Mouse (Mus musculus) lung, postnatal 0 days (tissue): ENCODE measurements at regions not wholly inside any gene's neighbourhood (a gene's known extent, or its start where the extent isn't known, plus 50 kb on each side); places are given as distances from the start of the nearest gene placed in this dataset.
"Not testable (repeated sequence)": the region's sequence is repeated elsewhere in the genome, so short reads cannot be mapped to it uniquely, and the experiment has no call there.

Source experiments
- ATAC-seq: fragments of 200-750 bp; cut with Nextera tagmentation; 2 replicates; pipeline ENCODE4 v1.8.0; 2017; ENCODE audit warnings: moderate library complexity
- DNase-seq: peaks from one replicate; pipeline ENCODE4 v3.0.0-alpha.2; 2016; ENCODE audit warnings: low spot score
- H3K27ac ChIP-seq: fragments of 300-500 bp; sonication (generic); 2 replicates; pipeline ENCODE4 v1.5.1; 2014; ENCODE audit warnings: antibody characterized with exemption, mild to moderate bottlenecking, low read length, mixed read lengths
- H3K27me3 ChIP-seq: fragments of 300-500 bp; sonication (generic); replicated peaks from 2 replicates; pipeline ENCODE4 v1.6.1; 2014; ENCODE audit warnings: low read length, mixed read lengths; ENCODE audit not compliant: insufficient read depth
- H3K36me3 ChIP-seq: fragments of 300-500 bp; sonication (generic); 2 replicates; pipeline ENCODE4 v1.6.1; 2014; ENCODE audit warnings: low read length, mixed read lengths; ENCODE audit not compliant: insufficient read depth
- H3K4me1 ChIP-seq: fragments of 300-500 bp; sonication (generic); 2 replicates; pipeline ENCODE4 v1.6.1; 2014; ENCODE audit warnings: antibody characterized with exemption, low read depth, low read length, mixed read lengths; ENCODE audit not compliant: insufficient read depth
- H3K4me2 ChIP-seq: fragments of 300-500 bp; sonication (generic); replicated peaks from 2 replicates; pipeline ENCODE4 v1.6.1; 2014; ENCODE audit warnings: low read depth, mild to moderate bottlenecking, low read length, moderate library complexity, mixed read lengths
- H3K4me3 ChIP-seq: fragments of 300-500 bp; sonication (generic); 2 replicates; pipeline ENCODE4 v1.5.1; 2014; ENCODE audit warnings: low read depth, low read length
- H3K9ac ChIP-seq: fragments of 300-500 bp; sonication (generic); replicated peaks from 2 replicates; pipeline ENCODE4 v1.6.1; 2014; ENCODE audit warnings: low read depth, mild to moderate bottlenecking
- H3K9me3 ChIP-seq: fragments of 300-500 bp; sonication (generic); 2 replicates; pipeline ENCODE4 v1.6.1; 2016; ENCODE audit warnings: low read length, mixed read lengths
- CTCF ChIP-seq: IDR thresholded peaks from 2 replicates; pipeline ENCODE4 v1.5.1; 2016; ENCODE audit warnings: antibody characterized with exemption, mild to moderate bottlenecking
- EP300 ChIP-seq: IDR thresholded peaks from 2 replicates; pipeline ENCODE4 v1.6.1; 2016; ENCODE audit warnings: antibody characterized with exemption, mild to moderate bottlenecking, control low read depth
- WGBS: fragments of 180-500 bp; shearing (Covaris S2); extraction: QIAGEN DNeasy Blood & Tissue Kit; methylation state at CpG from one replicate; pipeline ENCODE4 v1.1.7; 2014; 5-methylcytosine and 5-hydroxymethylcytosine counted together

DNA sequence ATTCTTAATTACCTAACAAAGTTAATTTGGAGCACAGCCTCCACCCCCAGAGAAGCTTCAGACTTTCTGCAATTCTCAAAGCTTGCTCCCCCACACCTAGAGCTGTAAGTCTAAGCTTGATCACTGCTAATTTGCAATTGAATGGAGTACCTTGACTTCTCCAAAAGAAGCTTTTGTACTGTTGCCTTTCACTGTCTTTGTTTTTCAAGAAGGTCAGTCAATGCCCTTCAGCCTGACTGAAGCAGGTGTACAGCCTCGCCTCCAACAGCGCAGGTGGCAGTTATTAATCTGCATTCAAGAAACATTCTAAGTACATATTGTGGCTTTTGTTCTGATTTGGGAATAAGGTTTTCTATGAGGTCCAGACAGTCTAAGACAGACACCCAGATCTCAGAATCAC is 201.7 kb upstream of the Cntn5 start:
- Histone ChIP-seq H3K4me2 (no peak overlapping the region), H3K9ac (no peak overlapping the region), H3K27me3 (no peaks in the 10 kb centered on the region), H3K36me3 (no peaks in the 10 kb centered on the region), H3K4me1 (no peaks in the 10 kb centered on the region), H3K27ac (no peak overlapping the region), H3K9me3 (no peaks in the 10 kb centered on the region), H3K4me3 (no peak overlapping the region)
- ATAC-seq, result no peak
- TF ChIP-seq CTCF (no peak), EP300 (no peak)
- WGBS, result 86% methylated on average over 2 of the region's 2 CpGs
- no peak for DNase-seq

DNA sequence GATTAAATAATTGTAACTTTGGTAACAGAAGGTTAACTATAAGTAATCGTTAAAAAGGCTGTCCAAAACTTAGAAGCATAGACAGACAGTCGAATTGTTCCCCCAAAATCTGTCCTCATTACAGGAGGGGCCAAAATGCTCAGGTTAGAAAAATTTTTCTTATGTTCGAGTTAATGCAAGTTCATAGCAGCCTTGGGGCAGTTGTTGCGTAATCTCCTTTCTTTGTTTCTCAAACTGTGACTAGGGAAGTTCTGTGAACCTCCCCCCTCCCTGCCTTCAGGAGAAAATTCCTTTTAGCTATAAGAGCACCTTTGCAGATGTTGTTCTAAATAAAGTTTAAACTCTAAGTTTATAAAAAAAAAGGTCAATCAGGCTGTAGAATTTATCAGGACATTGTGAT is 198.9 kb upstream of the Cntn5 start:
- no peaks in the 10 kb centered on the region for H3K36me3 ChIP-seq
- ATAC-seq (no peak), DNase-seq (no peak)
- H3K4me2 ChIP-seq, result no peak overlapping the region
- WGBS, result 66% methylated on average over 4 of the region's 4 CpGs
- no peak overlapping the region for H3K27ac ChIP-seq
- TF ChIP-seq CTCF, result no peak
- no peak for TF ChIP-seq EP300
- no peaks in the 10 kb centered on the region for H3K9me3 ChIP-seq
- no peaks in the 10 kb centered on the region for H3K27me3 ChIP-seq
- no peak overlapping the region for H3K4me3 ChIP-seq
- no peaks in the 10 kb centered on the region for H3K4me1 ChIP-seq
- H3K9ac ChIP-seq, result no peak overlapping the region

DNA sequence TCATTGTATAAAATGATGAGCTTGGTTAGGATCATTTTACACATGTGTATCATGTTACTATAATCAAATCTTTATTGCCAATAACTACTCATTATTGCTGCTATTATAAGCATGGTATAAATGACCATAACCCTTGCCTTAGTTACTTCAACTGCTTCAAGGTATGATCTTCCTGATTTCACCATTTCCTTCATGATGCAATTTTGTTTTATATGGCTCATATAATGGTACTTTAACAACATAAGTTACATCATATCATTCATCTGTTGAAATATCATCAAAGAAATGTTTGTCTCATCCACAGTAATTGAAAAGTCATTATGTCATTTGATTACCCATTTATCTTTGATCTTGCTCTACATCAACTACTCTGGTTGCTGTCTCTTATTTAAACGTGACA is 188.3 kb upstream of the Cntn5 start:
- H3K9ac ChIP-seq, result no peak overlapping the region
- no peaks in the 10 kb centered on the region for H3K27me3 ChIP-seq
- DNase-seq, result no peak
- WGBS, result 83% methylated on average over 1 of the region's 1 CpGs
- no peak for TF ChIP-seq EP300
- TF ChIP-seq CTCF, result no peak
- no peak overlapping the region for H3K4me3 ChIP-seq
- H3K27ac ChIP-seq, result no peak overlapping the region
- no peaks in the 10 kb centered on the region for H3K9me3 ChIP-seq
- no peak overlapping the region for H3K4me2 ChIP-seq
- no peak for ATAC-seq
- no peaks in the 10 kb centered on the region for H3K4me1 ChIP-seq
- H3K36me3 ChIP-seq, result no peaks in the 10 kb centered on the region

DNA sequence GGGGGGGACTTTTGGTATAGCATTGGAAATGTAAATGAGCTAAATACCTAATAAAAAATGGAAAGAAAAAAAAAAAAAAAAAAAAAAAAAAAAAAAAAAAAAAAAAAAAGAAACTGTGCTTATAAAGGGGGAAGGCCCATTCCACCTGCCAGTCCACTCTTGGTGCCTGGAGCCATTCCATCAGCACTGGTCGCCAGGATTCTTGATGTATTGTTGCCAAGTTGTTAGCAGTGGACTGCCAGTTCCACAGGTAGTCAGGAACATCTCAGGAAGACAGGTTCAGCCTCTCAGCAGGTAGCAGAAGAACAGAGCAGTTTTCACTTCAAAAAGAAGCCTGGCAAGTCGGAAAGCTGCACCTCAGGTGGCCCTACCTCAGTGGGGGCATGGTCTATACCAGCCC is 162.6 kb upstream of the Cntn5 start:
- H3K9ac ChIP-seq, H3K27ac ChIP-seq, H3K27me3 ChIP-seq, ATAC-seq, H3K9me3 ChIP-seq, DNase-seq, H3K4me3 ChIP-seq, H3K36me3 ChIP-seq, H3K4me1 ChIP-seq, H3K4me2 ChIP-seq: not testable (repeated sequence)
- WGBS, result 51% methylated on average over 2 of the region's 2 CpGs

DNA sequence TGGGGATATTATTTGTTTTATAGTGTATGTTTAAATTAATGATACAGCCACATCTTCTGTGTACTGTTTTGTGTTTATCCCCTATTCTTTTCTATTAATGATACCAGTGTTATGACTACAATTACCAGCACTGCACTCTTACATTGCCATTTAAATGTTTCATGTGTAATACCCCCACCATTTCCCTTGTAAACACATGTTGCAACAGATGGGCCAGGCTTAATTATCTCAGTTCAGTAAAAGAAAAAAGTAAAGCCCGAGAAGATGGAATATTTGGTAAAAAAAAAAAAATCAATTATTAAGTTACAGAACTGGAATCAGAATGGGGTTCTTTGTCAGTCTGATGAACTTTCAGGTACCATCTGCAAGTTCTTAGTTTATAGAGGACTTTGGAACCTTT is 158.3 kb upstream of the Cntn5 start:
- H3K27me3 ChIP-seq, result no peaks in the 10 kb centered on the region
- WGBS, result 57% methylated on average over 1 of the region's 1 CpGs
- H3K4me3 ChIP-seq, result no peak overlapping the region
- TF ChIP-seq EP300 (no peak), CTCF (no peak)
- DNase-seq (no peak), ATAC-seq (no peak)
- H3K27ac ChIP-seq, result no peak overlapping the region
- H3K9ac ChIP-seq, result no peak overlapping the region
- H3K9me3 ChIP-seq, result no peaks in the 10 kb centered on the region
- no peak overlapping the region for H3K4me2 ChIP-seq
- H3K36me3 ChIP-seq, result no peaks in the 10 kb centered on the region
- H3K4me1 ChIP-seq, result no peaks in the 10 kb centered on the region
